Mouse (Mus musculus) embryonic facial prominence, embryonic 14.5 days (tissue): ENCODE data around the gene Slc17a1. TPM values are rescaled to one million over a fixed set of nuclear protein-coding genes. Genes with fewer than 3 reads are reported as not detected.

Source experiments
- ATAC-seq: fragments of 200-750 bp; cut with Nextera tagmentation; 2 replicates; pipeline ENCODE4 v1.8.0; 2017; ENCODE audit warnings: low read depth, moderate number of reproducible peaks, moderate TSS enrichment
- DNase-seq: peaks from one replicate; pipeline ENCODE4 v3.0.0-alpha.2; 2015; ENCODE audit warnings: low spot score
- H3K27ac ChIP-seq: fragments of 300-500 bp; sonication (generic); replicated peaks from 2 replicates; pipeline ENCODE4 v1.5.1; 2014; ENCODE audit warnings: low read depth, mild to moderate bottlenecking, low read length, moderate library complexity
- H3K27me3 ChIP-seq: fragments of 300-500 bp; sonication (generic); replicated peaks from 2 replicates; pipeline ENCODE4 v1.6.1; 2014; ENCODE audit warnings: low read length; ENCODE audit not compliant: control insufficient read depth, insufficient read depth
- H3K36me3 ChIP-seq: fragments of 300-500 bp; sonication (generic); 2 replicates; pipeline ENCODE4 v1.6.1; 2014; ENCODE audit warnings: low read length, mixed read lengths; ENCODE audit not compliant: control insufficient read depth, insufficient read depth
- H3K4me1 ChIP-seq: fragments of 300-500 bp; sonication (generic); 2 replicates; pipeline ENCODE4 v1.6.1; 2014; ENCODE audit warnings: antibody characterized with exemption, low read length; ENCODE audit not compliant: control insufficient read depth, insufficient read depth
- H3K4me2 ChIP-seq: fragments of 300-500 bp; sonication (generic); 2 replicates; pipeline ENCODE4 v1.6.1; 2014; ENCODE audit warnings: low read depth, mild to moderate bottlenecking, low read length, moderate library complexity, mixed read lengths
- H3K4me3 ChIP-seq: fragments of 300-500 bp; sonication (generic); 2 replicates; pipeline ENCODE4 v1.5.1; 2014; ENCODE audit warnings: low read depth, mild to moderate bottlenecking, low read length
- H3K9ac ChIP-seq: fragments of 300-500 bp; sonication (generic); 2 replicates; pipeline ENCODE4 v1.6.1; 2014; ENCODE audit warnings: low read depth, mild to moderate bottlenecking, low read length, moderate library complexity, mixed read lengths
- H3K9me3 ChIP-seq: fragments of 300-500 bp; sonication (generic); 2 replicates; pipeline ENCODE4 v1.6.1; 2016; ENCODE audit warnings: low read length; ENCODE audit not compliant: control insufficient read depth
- WGBS: fragments of 180-500 bp; shearing (Covaris S2); extraction: QIAGEN DNeasy Blood & Tissue Kit; methylation state at CpG from one replicate; pipeline ENCODE4 v1.1.7; 2014; 5-methylcytosine and 5-hydroxymethylcytosine counted together
- polyA plus RNA-seq: library from polyadenylated mRNA; unstranded; fragments of >200 nt; fragmentation: Nextera tagmentation; extraction: Ambion mirVana; gene quantifications from 2 replicates; pipeline ENCODE4 v1.2.1, GENCODE M21; 2014

Gene Slc17a1
- polyA plus RNA-seq, result not detected in 2 replicates

GRCm38 (mm10) chr13:23867405-23867804 lies at the start of gene Slc17a1:
TSS of gene Slc17a1 (plus strand) at chr13:23867750.
- WGBS, result 74% methylated on average over 7 of the region's 7 CpGs
- DNase-seq (peak; percentile 35), ATAC-seq (no peak)
- H3K4me2 ChIP-seq, result no peak within 1 kb of the TSS
- no peak within 1 kb of the TSS for H3K4me3 ChIP-seq
- H3K36me3 ChIP-seq, result no peaks in the 10 kb centered on the region
- H3K9ac ChIP-seq, result no peak within 1 kb of the TSS
- H3K27ac ChIP-seq, result no peak within 1 kb of the TSS
- H3K9me3 ChIP-seq, result no peaks in the 10 kb centered on the region
- no peaks in the 10 kb centered on the region for H3K27me3 ChIP-seq
- 0 out of 2 replicates have a peak, but pooled peaks cover 4% of the 10 kb centered on the region for H3K4me1 ChIP-seq

GRCm38 (mm10) chr13:23820179-23820940 lies 47.2 kb upstream of the Slc17a1 start:
- H3K9me3 ChIP-seq, result no peaks in the 10 kb centered on the region
- no peak overlapping the region for H3K4me2 ChIP-seq
- H3K4me1 ChIP-seq, result no peaks in the 10 kb centered on the region
- WGBS, result 66% methylated on average over 4 of the region's 4 CpGs
- no peak for DNase-seq
- no peaks in the 10 kb centered on the region for H3K36me3 ChIP-seq
- H3K9ac ChIP-seq, result no peak overlapping the region
- H3K4me3 ChIP-seq, result no peak overlapping the region
- no peak overlapping the region for H3K27ac ChIP-seq
- ATAC-seq, result no peak
- H3K27me3 ChIP-seq, result no peaks in the 10 kb centered on the region

GRCm38 (mm10) chr13:23822213-23822612 lies 45.3 kb upstream of the Slc17a1 start:
- H3K9me3 ChIP-seq, result no peaks in the 10 kb centered on the region
- 81% methylated on average over 3 of the region's 3 CpGs for WGBS
- H3K27me3 ChIP-seq, result no peaks in the 10 kb centered on the region
- no peaks in the 10 kb centered on the region for H3K4me1 ChIP-seq
- H3K4me3 ChIP-seq, result no peak overlapping the region
- no peak for ATAC-seq
- no peaks in the 10 kb centered on the region for H3K36me3 ChIP-seq
- H3K27ac ChIP-seq, result no peak overlapping the region
- no peak overlapping the region for H3K9ac ChIP-seq
- no peak for DNase-seq
- H3K4me2 ChIP-seq, result no peak overlapping the region

- DNase-seq, result no peak
- no peak overlapping the region for H3K27ac ChIP-seq
- no peak overlapping the region for H3K9ac ChIP-seq
- H3K4me1 ChIP-seq, result no peaks in the 10 kb centered on the region
- no peak for ATAC-seq
- H3K36me3 ChIP-seq, result no peaks in the 10 kb centered on the region
- H3K4me3 ChIP-seq, result no peak overlapping the region
- 75% methylated on average over 3 of the region's 3 CpGs for WGBS
- H3K27me3 ChIP-seq, result no peaks in the 10 kb centered on the region
- no peaks in the 10 kb centered on the region for H3K9me3 ChIP-seq
- no peak overlapping the region for H3K4me2 ChIP-seq
Observed at GRCm38 (mm10) chr13:23826606-23827005, 40.9 kb upstream of the Slc17a1 start.

GRCm38 (mm10) chr13:23833053-23833452 lies 34.5 kb upstream of the Slc17a1 start:
- Histone ChIP-seq H3K9me3 (no peaks in the 10 kb centered on the region), H3K36me3 (no peaks in the 10 kb centered on the region), H3K27me3 (no peaks in the 10 kb centered on the region), H3K4me3 (no peak overlapping the region), H3K27ac (no peak overlapping the region), H3K4me1 (no peaks in the 10 kb centered on the region), H3K9ac (no peak overlapping the region), H3K4me2 (no peak overlapping the region)
- ATAC-seq (no peak), DNase-seq (peak; percentile 77)
- WGBS, result 14% methylated on average over 6 of the region's 6 CpGs

GRCm38 (mm10) chr13:23834836-23835235 lies 32.7 kb upstream of the Slc17a1 start:
- WGBS, result 84% methylated on average over 5 of the region's 5 CpGs
- no peak for ATAC-seq
- H3K27ac ChIP-seq, result no peak overlapping the region

DNA sequence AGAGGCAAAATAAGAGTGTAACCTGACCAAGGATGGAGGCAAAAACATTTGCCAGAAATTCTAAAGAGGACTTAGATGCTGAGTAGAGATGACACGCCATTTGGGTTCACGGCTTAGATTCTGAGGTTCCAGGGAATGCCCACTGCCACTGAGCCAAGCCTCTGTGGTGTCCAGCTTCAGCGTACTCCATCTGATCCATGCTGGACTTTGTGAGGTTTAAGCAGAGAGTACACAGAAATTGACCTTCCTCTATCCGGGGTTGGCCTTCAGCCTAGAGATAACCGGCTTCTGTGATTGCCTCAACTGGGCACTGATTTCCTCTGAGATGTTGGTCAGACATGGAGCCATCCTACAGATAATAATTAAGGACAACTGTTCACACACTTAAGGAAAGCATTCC lies 30.9 kb upstream of the Slc17a1 start:
- H3K4me1 ChIP-seq, result no peaks in the 10 kb centered on the region
- H3K27me3 ChIP-seq, result no peaks in the 10 kb centered on the region
- no peak overlapping the region for H3K9ac ChIP-seq
- H3K36me3 ChIP-seq, result no peaks in the 10 kb centered on the region
- ATAC-seq (no peak), DNase-seq (no peak)
- no peak overlapping the region for H3K27ac ChIP-seq
- 95% methylated on average over 5 of the region's 5 CpGs for WGBS
- H3K4me2 ChIP-seq, result no peak overlapping the region
- H3K4me3 ChIP-seq, result no peak overlapping the region
- H3K9me3 ChIP-seq, result no peaks in the 10 kb centered on the region

More at GRCm38 (mm10) chr13:23834836-23835235, 32.7 kb upstream of the Slc17a1 start:
- Histone ChIP-seq H3K4me2 (no peak overlapping the region), H3K36me3 (no peaks in the 10 kb centered on the region), H3K4me1 (no peaks in the 10 kb centered on the region), H3K4me3 (no peak overlapping the region), H3K27me3 (no peaks in the 10 kb centered on the region), H3K9ac (no peak overlapping the region), H3K9me3 (no peaks in the 10 kb centered on the region)
- DNase-seq, result no peak

DNA sequence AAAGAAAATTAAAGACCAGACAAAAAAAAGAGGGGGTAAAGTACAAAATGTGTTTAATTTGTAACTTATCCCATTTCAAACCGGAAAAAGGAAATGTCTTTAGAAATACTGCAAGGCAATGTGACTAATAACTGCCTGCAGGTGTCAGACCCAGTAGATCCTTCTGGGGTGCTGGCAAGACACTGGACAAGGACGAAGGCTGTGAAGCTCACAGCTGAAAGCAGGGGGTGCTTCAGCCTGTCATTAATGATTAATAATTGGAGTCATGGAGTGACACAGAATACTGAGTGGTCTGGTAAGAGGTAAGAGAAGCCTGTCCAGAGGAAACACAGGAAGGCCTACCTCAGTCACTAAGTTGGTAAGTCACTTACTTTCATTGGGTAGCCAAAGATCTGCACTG lies 28.2 kb upstream of the Slc17a1 start, which contains the start of gene Slc17a3:
Slc17a3 (plus strand) TSS at position 127 of the 400 bp plus-strand sequence.
- Histone ChIP-seq H3K9ac (no peak within 1 kb of the TSS), H3K27ac (no peak within 1 kb of the TSS), H3K9me3 (no peaks in the 10 kb centered on the region), H3K36me3 (no peaks in the 10 kb centered on the region), H3K4me1 (no peaks in the 10 kb centered on the region), H3K4me2 (no peak within 1 kb of the TSS), H3K27me3 (no peaks in the 10 kb centered on the region), H3K4me3 (no peak within 1 kb of the TSS)
- WGBS, result 74% methylated on average over 2 of the region's 2 CpGs
- ATAC-seq, result no peak
- no peak for DNase-seq

DNA sequence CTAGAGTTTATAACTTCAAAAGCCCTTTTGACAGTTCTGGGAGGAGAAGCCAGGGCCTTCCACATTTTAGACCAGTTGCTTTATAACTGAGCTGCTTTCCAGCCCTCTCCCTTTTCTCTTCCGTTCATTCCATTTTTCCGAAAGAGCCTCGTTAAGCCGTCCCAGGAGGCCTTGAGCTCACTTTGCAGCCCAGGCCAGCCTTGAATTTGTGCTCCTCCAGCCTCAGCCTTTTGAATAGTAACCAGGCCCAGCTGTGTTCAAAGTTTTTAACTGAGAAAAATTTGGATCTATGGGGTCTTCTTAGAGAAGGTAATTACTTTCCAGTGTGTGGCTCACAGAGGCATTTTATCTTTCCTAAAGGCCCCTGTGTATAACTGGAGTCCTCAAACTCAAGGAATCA lies 21.7 kb upstream of the Slc17a1 start:
- 41% methylated on average over 4 of the region's 4 CpGs for WGBS
- Histone ChIP-seq H3K4me3 (no peak overlapping the region), H3K9me3 (no peaks in the 10 kb centered on the region), H3K27ac (no peak overlapping the region), H3K4me1 (no peaks in the 10 kb centered on the region), H3K36me3 (no peaks in the 10 kb centered on the region), H3K9ac (no peak overlapping the region), H3K27me3 (no peaks in the 10 kb centered on the region), H3K4me2 (no peak overlapping the region)
- ATAC-seq (no peak), DNase-seq (peak; percentile 60)
